Mouse (Mus musculus) splenic B cell, adult 2 months (primary cell): ENCODE results near the gene Bcl10.
"Not testable (repeated sequence)": the region's sequence is repeated elsewhere in the genome, so short reads cannot be mapped to it uniquely, and the experiment has no call there.

ENCODE experiments used
- DNase-seq: peaks from one replicate; pipeline ENCODE4 v3.0.0-alpha.2; 2011; ENCODE audit warnings: low read depth, low spot score
- H3K27me3 ChIP-seq: 2 replicates; pipeline ENCODE4 v1.6.1; 2012; ENCODE audit warnings: mild to moderate bottlenecking, low read length, moderate library complexity, mixed read lengths; ENCODE audit not compliant: control insufficient read depth, poor library complexity, insufficient read depth, severe bottlenecking
- H3K36me3 ChIP-seq: 2 replicates; pipeline ENCODE4 v1.6.1; 2012; ENCODE audit warnings: mild to moderate bottlenecking, low read length, moderate library complexity, mixed read lengths; ENCODE audit not compliant: control insufficient read depth, poor library complexity, insufficient read depth, severe bottlenecking

Gene Bcl10

DNA sequence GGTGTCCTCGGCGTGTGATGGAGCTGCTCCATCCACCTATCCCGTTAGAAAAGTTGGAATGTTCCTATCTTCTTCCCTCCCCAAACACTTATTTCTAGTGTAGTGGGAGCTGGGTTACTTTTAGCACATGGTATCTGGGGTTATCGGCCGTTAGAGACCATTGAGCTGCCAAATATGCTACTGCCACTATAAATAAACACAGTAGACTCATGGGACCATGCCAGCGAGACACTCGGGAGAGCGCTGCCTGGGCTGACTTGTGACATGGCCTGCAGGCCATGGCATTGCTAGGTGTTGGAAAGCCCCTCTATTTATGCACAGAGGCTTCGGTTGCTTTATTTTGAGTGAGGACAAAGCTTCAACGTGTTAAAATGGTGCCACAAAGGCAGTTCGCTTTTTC, 24.9 kb upstream of the Bcl10 start:
- H3K36me3 ChIP-seq, result no peaks in the 10 kb centered on the region
- H3K27me3 ChIP-seq, result no peaks in the 10 kb centered on the region
- no peak for DNase-seq

DNA sequence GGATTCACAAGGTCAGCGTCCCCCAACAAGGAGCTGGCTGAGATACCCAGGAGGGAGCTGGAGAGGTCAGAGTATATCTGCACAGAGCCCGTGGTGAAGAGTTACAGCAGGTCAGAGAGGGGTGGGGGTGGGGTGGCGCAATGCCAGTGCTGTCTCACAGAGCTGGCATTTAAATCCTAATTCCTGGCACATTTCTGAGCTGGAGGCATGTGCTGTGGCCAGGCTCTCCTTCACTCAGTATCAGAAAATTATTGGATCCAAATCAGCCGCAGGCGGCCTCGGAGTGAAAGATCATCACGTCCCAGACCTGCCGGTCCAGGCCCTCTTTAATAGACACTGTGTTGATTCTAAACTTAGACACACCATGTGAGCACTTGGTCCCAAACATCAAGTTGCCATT, 22.8 kb upstream of the Bcl10 start:
- Histone ChIP-seq H3K36me3 (no peaks in the 10 kb centered on the region), H3K27me3 (no peaks in the 10 kb centered on the region)
- no peak for DNase-seq

DNA sequence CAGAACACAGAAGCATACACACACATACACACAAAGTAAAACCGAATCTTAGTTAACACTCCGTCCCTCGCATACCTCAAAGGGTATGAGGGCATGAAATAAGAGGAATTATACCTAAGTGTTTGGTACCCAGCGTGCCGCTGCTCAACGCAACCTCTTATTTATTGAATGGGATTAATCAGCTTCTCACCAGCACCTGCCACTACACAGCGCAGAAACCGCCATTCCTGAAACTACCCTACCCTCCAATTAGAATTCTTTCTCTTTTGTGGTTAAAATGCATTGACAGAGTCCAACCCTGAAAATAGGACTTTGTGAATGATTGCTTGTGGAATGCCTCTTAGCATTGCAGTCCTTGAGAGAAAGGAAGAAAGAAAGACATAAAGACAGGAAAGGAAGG, 19.1 kb upstream of the Bcl10 start:
- no peaks in the 10 kb centered on the region for H3K36me3 ChIP-seq
- no peaks in the 10 kb centered on the region for H3K27me3 ChIP-seq
- DNase-seq, result no peak

DNA sequence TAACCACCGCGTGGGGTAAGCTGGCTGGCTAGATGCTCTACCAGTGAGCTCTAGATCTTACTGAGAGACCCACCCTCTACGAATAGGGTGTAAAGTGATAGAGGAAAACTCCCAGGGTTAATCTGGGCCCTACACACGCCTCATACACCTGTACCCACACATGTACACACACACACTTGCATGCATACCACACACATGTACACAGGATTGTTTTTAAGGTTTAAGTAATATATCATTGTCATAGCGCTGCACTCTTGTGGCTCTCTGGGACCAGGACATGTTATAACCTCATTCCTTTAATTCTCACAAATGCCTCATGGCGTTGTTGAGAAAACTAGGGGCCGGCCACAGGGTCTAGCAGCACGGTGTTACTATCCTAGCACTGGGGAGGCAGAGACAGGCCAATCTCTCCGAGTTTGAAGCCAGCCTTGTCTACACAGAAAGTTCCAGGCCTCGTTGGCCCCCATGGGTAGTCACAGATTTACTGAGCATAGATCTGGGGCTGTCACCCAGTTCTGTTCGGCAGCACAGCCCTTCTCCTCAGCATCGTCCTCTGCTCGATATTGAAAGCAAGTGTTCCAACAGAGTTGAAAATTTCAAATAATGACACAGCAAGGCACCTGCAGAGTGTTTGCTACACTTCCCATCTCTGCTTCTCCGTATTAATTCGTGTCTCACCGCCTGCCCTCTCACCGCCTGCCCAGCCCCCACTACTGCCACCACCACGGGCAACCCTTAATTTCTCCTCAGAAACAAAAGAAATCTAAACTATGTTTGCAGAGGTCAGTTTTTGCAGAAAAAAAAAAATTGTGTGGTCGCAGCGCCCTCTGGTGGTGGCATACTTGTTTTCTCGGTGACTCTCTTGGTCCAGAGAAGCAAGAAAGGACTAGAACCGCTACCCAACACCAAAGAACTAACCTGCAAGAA, 17.5 kb upstream of the Bcl10 start:
- peak; percentile 70 for DNase-seq
- Histone ChIP-seq H3K27me3 (no peaks in the 10 kb centered on the region), H3K36me3 (no peaks in the 10 kb centered on the region)

DNA sequence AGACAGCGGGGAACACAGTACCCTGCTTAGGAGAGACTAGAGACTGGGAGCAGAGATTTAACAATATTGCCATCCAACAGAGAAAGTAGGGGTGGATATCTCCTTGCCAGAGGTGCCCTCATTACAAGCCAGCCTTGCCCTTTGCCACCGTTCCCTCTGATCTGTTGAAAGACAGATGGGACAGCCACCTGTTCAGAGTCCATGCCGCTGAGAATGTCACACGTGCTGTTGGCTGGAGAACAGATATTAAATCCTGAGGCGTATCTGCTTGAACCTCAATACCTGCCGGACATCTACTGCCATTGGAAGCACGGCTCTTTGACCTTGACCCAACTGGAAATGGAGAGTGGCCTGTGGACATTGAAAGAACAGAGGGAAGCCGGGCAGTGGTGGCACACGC, 16.0 kb upstream of the Bcl10 start:
- Histone ChIP-seq H3K27me3 (no peaks in the 10 kb centered on the region), H3K36me3 (no peaks in the 10 kb centered on the region)

DNA sequence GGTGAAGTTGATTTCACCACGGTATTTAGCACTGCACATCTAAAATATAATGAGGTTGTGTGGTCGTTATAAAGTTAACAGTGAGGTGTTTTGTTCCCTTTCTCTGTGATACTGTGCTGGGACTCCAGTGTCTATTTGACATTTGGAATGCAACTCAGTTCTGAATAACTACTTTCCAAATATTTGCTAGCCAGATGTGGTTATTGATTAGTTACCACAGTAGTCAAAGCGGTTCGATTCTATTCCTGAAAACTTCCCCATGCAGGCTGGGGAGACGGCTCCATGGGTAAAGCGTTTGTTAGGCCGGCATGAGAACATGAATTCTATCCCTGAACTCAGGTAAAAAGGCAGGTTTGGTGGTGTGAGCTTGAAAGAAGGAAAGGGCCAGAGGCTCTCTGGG, 10.1 kb upstream of the Bcl10 start:
- no peak for DNase-seq
- H3K36me3 ChIP-seq, result no peaks in the 10 kb centered on the region
- H3K27me3 ChIP-seq, result no peaks in the 10 kb centered on the region

More for the DNA sequence above, 16.0 kb upstream of the Bcl10 start:
- no peak for DNase-seq

DNA sequence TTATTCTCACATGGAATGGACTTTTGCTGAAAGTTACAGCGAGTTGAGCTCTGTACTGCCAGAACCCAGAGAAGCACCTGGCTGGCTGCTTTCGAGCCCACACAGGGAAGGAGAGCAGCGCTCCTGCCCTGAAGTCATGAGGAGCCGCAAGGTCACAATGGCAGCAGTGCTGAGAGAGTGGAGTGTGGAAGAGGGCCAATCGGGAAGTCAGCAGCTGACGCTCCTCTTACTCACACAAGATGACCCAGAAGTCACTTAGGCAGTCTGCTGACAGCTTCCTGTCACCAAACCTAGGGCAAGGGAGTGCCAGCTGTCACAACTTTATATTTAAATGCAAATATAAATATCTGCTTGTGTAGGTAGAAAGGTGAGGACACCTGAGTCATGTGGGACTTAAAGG, 9.3 kb upstream of the Bcl10 start:
- no peaks in the 10 kb centered on the region for H3K27me3 ChIP-seq
- no peak for DNase-seq
- H3K36me3 ChIP-seq, result no peaks in the 10 kb centered on the region

DNA sequence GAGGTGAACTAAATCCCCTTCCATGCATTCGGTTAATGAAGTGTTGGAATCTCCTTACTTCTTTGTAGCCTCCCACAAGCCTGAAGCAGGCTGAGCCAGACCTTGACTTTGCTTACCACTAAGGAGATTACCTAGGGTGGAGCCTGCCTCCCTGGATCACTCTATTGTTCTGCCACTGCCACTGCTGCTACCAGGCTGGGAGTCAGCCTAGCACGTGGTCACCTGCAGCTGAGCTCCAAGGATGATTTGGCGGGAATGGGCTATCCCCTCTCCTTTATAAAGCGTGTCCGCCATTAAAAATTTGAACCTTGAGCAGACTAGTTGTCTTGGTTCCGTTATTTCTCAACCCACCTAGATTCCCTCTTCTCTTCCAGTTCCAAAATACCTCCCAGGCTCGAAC, 8.7 kb upstream of the Bcl10 start:
- H3K36me3 ChIP-seq, DNase-seq, H3K27me3 ChIP-seq: not testable (repeated sequence)

DNA sequence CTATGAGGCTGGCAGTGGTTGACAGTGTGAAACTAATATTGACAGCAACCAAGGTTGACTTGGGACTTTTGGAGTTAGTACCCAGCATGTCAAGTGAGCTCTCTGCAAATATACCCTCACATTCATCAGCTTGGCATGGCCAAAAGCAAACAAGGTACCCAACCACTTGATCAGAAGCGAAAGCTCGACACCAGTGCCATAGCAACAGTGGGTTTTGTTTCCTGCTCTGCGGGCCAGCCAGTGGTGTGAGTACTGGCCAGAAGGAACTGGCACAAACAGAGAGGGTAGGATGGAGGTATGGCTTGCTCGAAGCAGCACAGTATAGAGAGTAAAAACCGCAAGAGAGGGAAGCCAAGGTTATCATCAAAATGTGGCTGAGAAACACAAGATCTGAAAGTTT, 6.2 kb upstream of the Bcl10 start:
- no peaks in the 10 kb centered on the region for H3K36me3 ChIP-seq
- DNase-seq, result no peak
- H3K27me3 ChIP-seq, result no peaks in the 10 kb centered on the region

DNA sequence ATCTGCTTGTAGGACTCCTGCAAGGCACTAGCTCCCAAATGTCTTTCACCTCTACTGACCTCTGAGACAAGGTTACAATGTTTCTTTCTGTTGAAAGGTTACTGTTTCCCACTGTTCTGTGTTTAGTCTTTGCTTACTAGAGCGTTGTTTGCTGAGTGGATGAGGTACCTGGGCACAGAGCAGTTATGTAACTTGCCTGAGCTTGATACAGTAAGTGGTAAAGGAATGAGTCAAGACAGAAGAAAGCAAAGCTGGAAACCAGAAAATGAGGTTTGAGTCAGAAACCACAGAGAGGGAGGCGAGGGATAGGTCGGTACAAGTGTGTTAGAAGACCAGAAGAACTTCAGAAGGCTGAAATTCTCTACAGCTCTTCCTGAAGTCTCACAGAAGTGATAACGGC, 5.8 kb upstream of the Bcl10 start:
- Histone ChIP-seq H3K36me3 (no peaks in the 10 kb centered on the region), H3K27me3 (no peaks in the 10 kb centered on the region)
- DNase-seq, result no peak

DNA sequence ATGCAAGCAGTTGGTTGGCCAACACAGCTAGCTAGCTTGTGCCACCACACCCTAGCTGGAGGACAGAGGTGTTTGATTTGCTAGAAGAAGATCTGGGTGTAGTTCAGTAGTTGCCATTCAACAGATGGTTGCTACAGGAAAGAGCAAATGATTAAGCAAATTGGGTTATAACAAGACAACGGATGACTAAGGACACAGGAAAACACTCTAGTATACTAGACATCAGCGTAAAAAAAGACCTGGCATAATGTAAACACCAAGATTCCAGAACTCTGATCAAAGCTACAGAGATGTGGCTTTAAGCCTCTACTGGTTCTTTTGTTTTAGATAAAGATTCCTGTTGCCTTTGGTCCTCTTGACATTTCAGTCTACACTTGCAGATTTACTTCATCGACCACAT, 367 bp downstream of the Bcl10 start:
- DNase-seq, result no peak
- H3K36me3 ChIP-seq, result peaks cover 2% of the 10 kb centered on the region; the same call in 1 of the 2 replicates
- no peaks in the 10 kb centered on the region for H3K27me3 ChIP-seq

DNA sequence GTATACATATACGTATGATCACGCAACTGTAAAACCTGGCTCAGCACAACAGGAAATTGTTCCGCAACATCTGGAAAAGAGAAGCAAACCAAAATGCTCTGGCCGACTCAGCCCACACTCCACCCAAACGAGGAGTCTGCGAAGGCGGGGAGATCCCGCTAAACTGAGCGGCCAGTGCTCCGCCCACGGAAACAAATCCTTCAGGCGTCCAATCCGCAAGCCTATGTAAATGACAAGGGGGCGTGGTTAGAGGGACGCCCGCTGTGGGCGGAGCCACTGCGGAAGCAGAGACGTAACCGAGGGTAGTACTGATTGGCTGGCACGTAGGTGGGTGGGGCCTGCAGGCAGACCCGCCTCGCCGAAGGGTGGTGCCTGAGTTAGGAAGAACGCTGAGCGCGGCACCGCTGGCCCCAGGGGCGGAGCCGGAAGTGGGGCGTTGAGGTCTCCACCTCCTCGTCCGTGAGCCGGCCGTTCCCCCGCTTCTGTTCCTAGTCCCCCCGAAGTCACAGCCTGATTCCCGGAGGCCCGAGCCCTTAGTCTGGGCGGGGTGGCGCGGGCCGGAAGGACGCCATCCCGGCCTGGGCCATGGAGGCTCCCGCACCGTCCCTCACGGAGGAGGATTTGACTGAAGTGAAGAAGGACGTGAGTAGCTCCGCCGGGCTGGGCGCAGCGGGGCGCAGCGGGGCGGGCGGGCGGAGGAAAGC, 1.4 kb downstream of the Bcl10 start:
- peaks cover 5% of the 10 kb centered on the region; the same call in 1 of the 2 replicates for H3K36me3 ChIP-seq
- DNase-seq, result peak; percentile 100

DNA sequence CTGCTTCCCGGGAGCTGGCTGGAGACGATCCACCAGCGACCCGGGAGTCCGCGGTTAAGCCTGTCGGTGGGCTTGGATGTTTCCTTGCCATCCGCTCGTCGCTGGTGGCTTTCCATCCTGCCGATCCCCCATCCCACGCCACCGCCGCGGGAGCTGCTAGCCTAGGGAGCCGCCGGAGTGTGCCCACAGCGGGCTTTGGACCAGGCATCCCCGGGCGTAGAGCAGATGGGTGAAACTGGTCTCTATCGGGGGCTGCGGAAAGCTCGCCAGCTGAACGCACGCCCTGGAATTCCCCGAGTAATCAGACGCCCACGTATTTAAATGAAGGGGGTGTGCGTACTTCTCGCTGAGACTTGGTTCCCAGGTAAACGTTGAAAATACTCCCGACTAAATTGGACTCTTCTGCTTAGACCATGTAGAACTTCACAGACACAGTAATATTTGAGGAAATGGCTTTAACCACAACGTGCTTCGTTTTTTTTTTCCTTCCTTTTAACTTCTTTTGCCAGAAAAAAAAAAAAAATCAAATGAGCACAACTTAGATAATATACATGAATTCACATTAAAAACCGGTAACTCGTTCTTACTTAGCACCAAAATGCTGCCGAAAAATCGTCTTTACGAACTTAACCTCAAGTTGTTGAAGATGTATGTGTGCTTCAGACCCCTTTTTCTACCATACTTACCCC, 2.2 kb downstream of the Bcl10 start:
- Histone ChIP-seq H3K27me3 (no peaks in the 10 kb centered on the region), H3K36me3 (peaks cover 5% of the 10 kb centered on the region; the same call in 1 of the 2 replicates)
- DNase-seq, result peak; percentile 87

More for the DNA sequence above, 1.4 kb downstream of the Bcl10 start:
- no peaks in the 10 kb centered on the region for H3K27me3 ChIP-seq

DNA sequence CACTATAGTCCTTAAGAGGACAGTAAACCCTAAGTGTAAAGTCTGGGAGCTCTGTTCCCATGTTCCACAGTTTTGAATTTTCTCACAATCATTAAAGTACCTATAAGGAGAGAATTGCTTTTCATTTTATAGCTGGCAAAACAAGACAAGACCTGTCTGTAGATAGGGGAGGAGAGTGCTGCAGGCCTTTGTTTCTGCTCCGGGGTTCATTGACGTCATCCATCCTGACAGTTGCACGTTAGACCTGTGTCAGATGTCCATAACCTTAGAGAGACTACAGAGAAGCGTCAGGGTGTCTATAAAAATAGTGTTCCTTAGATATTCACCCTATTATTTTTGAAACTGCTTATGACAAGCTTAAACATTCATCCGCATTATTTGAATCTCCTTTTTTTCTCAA, 2.9 kb downstream of the Bcl10 start:
- peak; percentile 23 for DNase-seq
- Histone ChIP-seq H3K27me3 (no peaks in the 10 kb centered on the region), H3K36me3 (peaks cover 8% of the 10 kb centered on the region; the same call in 1 of the 2 replicates)
